Mouse (Mus musculus): ENCODE measurements around the gene Gdi1.
"Not testable (repeated sequence)": the region's sequence is repeated elsewhere in the genome, so short reads cannot be mapped to it uniquely, and the experiment has no call there.

Gdi1 gene

GRCm38 (mm10) chrX:74329215-74329671 is 24.4 kb downstream of the Gdi1 start:
- DNase-seq (ENCODE audit: low spot score), result no peak

- no peak for DNase-seq (ENCODE audit: low spot score)
Measured at GRCm38 (mm10) chrX:74330166-74330930, 25.6 kb downstream of the Gdi1 start.

- DNase-seq (ENCODE audit: low spot score), result no peak
Measured at GRCm38 (mm10) chrX:74352645-74353466, 48.1 kb downstream of the Gdi1 start.

GRCm38 (mm10) chrX:74353467-74353770 is 48.6 kb downstream of the Gdi1 start, which contains the start of gene Lage3:
Gene Lage3, minus strand, starts transcription at chrX:74353618.
- peak; percentile 42 for DNase-seq (ENCODE audit: low spot score)

- not testable (repeated sequence) for DNase-seq (ENCODE audit: low spot score)
Measured at GRCm38 (mm10) chrX:74357069-74357468, 52.3 kb downstream of the Gdi1 start.

GRCm38 (mm10) chrX:74359171-74359570 is 54.4 kb downstream of the Gdi1 start:
- no peak for DNase-seq (ENCODE audit: low spot score)

All from spleen, adult 12 weeks (tissue).